Mouse (Mus musculus) heart, postnatal 14 days (tissue): ENCODE results near the gene Slc23a4. TPM values are rescaled to one million over a fixed set of nuclear protein-coding genes. Genes with fewer than 3 reads are reported as not detected.

Experiments used
- DNase-seq, 2 experiments: peaks; one replicate each; pipeline ENCODE4 v3.0.0; 2021 to 2022
- intact Hi-C: fragments of 180-260 bp; cut with DNase I; formaldehyde crosslinking; loops from one replicate; pipeline ENCODE4 v1.15.1; 2025
- total RNA-seq, 2 experiments: library from RNA; stranded (reverse); gene quantifications; 2 replicates each; pipeline ENCODE4 v1.2.3; 2021

Slc23a4 gene
- total RNA-seq, 2 experiments from 2014 or later = 0.61 to 0.69 TPM

GRCm38 (mm10) chr6:34919146-34919545 lies 69.1 kb downstream of the Slc23a4 start:
- intact Hi-C loops = loop anchor here (5.0 kb wide), 1 partner anchor 157 kb away; no protein-coding TSS in a partner anchor
- no peak for DNase-seq

- intact Hi-C loops = no loop called here
- no peak for DNase-seq
These were observed 73.7 kb downstream of the Slc23a4 start for GRCm38 (mm10) chr6:34914462-34914861.

- intact Hi-C loops = no loop called here
- no peak for DNase-seq
These were observed 74.7 kb downstream of the Slc23a4 start for GRCm38 (mm10) chr6:34913341-34914040.

DNA sequence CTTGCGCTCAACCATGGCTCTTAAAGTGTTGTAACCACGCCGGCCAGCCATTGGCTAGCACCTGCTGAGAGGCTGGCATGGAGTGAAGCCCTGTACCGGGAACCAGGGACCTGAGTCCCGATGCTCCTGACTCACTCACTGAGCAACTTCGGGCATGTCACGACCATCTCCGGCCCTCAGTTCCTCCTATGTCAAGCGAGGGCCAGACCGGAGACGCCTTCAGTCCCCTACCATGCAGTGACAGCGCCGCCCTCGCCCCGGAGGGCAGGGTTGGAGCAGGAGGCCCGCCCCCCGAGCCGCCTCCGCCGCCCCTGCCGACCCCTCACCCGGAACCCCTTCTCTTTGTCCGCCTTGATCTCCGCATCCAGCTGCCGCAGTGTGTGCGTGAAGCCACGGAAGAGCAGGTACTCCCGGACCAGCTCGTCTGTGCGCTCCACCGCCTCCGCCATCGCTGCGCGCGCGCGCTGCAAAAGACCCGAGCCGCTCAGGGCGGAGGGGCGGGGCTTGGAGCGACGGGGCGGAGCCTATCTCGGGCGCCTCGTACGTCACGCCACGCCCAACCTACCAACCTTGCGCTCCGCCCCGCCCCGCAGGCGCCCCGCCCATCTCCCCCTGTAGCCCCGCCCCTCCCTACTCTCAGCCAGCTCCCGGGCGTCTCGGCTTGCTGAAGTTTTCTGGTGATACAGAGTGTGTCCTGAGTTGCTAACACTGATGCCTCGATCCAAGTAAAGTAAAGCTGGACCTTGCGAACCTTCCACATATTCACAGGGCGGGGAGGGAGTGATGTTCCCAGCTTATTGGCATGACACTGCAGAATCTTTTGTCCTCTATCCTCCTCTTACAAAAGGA lies 77.6 kb downstream of the Slc23a4 start, which contains the start of gene Wdr91:
Wdr91 (minus strand) TSS at position 506 of the 849 bp plus-strand sequence.
- DNase-seq = peak; percentile 96 to 97
- intact Hi-C loops = no loop called here

- DNase-seq = no peak
- intact Hi-C loops = no loop called here
These were observed 78.4 kb downstream of the Slc23a4 start for GRCm38 (mm10) chr6:34909631-34910345.

DNA sequence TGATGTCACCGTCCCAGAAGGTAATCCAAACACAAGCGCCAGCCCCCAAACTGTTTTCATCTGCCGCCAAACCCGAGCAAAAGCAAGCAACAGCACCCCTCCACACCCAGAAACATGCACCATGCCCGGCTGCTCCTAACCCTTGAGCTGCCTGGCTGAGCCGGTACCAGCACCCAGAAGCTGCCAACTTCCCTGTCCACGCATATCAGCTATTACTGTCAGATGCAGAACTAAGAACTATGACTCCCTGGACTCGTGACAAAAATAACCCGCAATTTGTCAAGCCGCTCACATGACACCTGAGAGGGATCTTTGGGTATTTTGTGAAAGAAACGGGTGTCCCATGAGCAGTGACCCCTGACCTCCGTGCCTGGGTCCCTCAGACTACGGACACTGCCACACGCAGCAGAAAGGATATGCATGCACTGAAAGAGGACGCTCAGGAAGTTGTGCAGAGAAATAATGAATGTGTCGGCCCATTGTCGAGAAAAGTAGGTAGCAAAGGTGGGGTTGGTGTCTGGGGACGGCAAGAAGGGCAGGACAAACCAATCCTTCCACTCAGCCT lies 80.4 kb downstream of the Slc23a4 start:
- intact Hi-C loops = no loop called here
- no peak for DNase-seq

GRCm38 (mm10) chr6:34907121-34907614 lies 81.0 kb downstream of the Slc23a4 start:
- intact Hi-C loops = no loop called here
- DNase-seq = no peak

- intact Hi-C loops = no loop called here
- no peak for DNase-seq
These were observed 81.5 kb downstream of the Slc23a4 start for GRCm38 (mm10) chr6:34906661-34907060.

DNA sequence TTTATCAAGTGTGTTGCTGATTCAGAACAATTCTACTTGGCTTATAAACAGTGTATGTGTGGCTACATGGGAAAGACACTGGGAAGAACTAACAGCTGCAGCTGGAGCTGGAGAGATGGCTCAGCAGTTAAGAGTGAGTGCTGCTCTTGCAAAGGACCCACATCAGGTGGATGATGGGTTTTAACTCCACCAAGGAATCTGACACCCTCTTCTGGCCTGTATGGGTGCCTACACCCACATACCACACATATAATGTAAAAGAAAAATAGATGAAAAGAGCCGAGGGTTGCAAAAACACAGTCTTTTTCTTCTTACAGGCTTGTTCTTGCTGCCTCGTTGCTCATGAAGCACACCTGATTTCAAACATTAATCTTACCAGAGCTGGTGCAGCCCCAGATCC lies 82.1 kb downstream of the Slc23a4 start:
- intact Hi-C loops = no loop called here
- no peak for DNase-seq

GRCm38 (mm10) chr6:34904361-34904760 lies 83.8 kb downstream of the Slc23a4 start:
- intact Hi-C loops = no loop called here
- no peak for DNase-seq

DNA sequence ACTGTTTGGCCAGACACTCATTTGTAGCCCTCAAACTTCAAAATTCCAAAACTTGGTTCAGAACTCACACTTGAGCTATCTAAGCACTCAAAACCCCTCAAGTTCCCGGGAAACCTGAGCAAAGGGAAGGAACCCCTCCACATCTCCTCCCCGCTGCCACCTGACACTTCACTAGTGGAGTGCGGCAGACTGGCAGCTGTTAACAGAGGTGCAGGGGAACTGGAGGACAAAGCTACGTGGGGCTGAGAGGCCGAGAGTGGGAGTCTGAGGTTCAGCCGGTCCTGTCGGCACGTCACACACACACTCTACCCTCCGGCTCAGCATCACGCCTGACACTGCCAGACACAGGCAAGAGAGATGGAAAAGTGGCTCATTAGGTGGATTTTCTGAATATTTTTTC lies 84.4 kb downstream of the Slc23a4 start:
- intact Hi-C loops = no loop called here
- DNase-seq = no peak

DNA sequence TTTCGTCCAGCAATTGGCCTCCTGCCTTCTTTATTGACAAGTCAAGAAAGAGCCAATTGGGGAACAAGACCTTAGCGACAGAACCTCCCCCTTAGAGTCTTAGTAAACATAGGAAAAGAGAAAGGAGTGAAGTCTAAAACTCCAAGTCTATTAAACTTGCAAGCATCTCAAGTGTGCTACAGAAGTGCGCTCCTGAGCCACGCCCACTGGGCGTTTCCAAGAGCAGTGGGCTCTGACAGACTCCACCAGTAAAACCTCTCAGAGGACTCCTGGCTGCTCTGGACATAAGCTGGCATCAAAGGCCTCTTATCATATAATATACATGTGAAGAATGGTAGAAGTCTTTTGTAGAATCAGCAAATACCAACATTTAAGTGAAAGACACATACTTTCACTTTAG lies 84.8 kb downstream of the Slc23a4 start:
- intact Hi-C loops = no loop called here
- no peak for DNase-seq

- intact Hi-C loops = no loop called here
- no peak for DNase-seq
These were observed 85.6 kb downstream of the Slc23a4 start for GRCm38 (mm10) chr6:34902578-34902977.

- intact Hi-C loops = no loop called here
- no peak for DNase-seq
These were observed 86.2 kb downstream of the Slc23a4 start for GRCm38 (mm10) chr6:34901911-34902444.

DNA sequence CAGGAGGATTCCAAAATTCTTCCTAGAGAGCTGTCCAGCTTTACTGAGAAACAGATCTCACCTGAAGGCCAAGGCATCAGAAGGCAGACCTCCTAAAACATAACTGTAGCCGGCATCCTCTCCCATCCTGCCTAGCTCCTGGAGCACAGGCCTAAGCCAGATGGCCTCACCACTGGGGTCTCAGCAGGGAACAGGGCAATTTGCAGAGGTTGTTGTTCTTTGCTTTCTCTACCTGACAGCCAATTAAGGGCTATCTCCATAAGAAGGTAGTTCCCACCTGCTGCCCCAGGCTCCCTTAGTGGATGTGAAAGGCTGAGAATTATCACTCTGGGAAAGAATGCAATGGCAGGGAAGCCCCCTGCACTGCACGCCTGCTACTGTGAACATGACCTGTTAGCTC lies 87.2 kb downstream of the Slc23a4 start:
- intact Hi-C loops = no loop called here
- no peak for DNase-seq

GRCm38 (mm10) chr6:34899127-34899526 lies 89.1 kb downstream of the Slc23a4 start:
- intact Hi-C loops = no loop called here
- no peak for DNase-seq

GRCm38 (mm10) chr6:34896168-34896780 lies 91.9 kb downstream of the Slc23a4 start:
- intact Hi-C loops = no loop called here
- DNase-seq = no peak

GRCm38 (mm10) chr6:34895569-34895968 lies 92.6 kb downstream of the Slc23a4 start:
- intact Hi-C loops = no loop called here
- DNase-seq = no peak
